Mouse (Mus musculus) intestine, embryonic 16.5 days (tissue): ENCODE measurements at regions not wholly inside any gene's neighbourhood (a gene's known extent, or its start where the extent isn't known, plus 50 kb on each side); places are given as distances from the start of the nearest gene placed in this dataset.

ENCODE experiments used
- ATAC-seq: fragments of 200-750 bp; cut with Nextera tagmentation; 2 replicates; pipeline ENCODE4 v1.8.0; 2017; ENCODE audit warnings: moderate TSS enrichment, moderate library complexity
- H3K27ac ChIP-seq: fragments of 300-500 bp; sonication (generic); 2 replicates; pipeline ENCODE4 v1.5.1; 2014; ENCODE audit warnings: mild to moderate bottlenecking, low read length
- H3K27me3 ChIP-seq: fragments of 300-500 bp; sonication (generic); replicated peaks from 2 replicates; pipeline ENCODE4 v1.6.1; 2014; ENCODE audit warnings: low read length, control low read depth, mixed read lengths; ENCODE audit not compliant: control insufficient read depth, insufficient read depth
- H3K36me3 ChIP-seq: fragments of 300-500 bp; sonication (generic); 2 replicates; pipeline ENCODE4 v1.6.1; 2014; ENCODE audit warnings: low read length, control low read depth; ENCODE audit not compliant: control insufficient read depth, insufficient read depth
- H3K4me1 ChIP-seq: fragments of 300-500 bp; sonication (generic); 2 replicates; pipeline ENCODE4 v1.6.1; 2014; ENCODE audit warnings: low read length, control low read depth, mixed read lengths; ENCODE audit not compliant: control insufficient read depth, insufficient read depth
- H3K4me2 ChIP-seq: fragments of 300-500 bp; sonication (generic); 2 replicates; pipeline ENCODE4 v1.6.1; 2014; ENCODE audit warnings: low read depth, low read length, control low read depth
- H3K4me3 ChIP-seq: fragments of 300-500 bp; sonication (generic); 2 replicates; pipeline ENCODE4 v1.5.1; 2014; ENCODE audit warnings: mild to moderate bottlenecking, low read length
- H3K9ac ChIP-seq: fragments of 300-500 bp; sonication (generic); 2 replicates; pipeline ENCODE4 v1.6.1; 2014; ENCODE audit warnings: low read depth, low read length
- H3K9me3 ChIP-seq: fragments of 300-500 bp; sonication (generic); 2 replicates; pipeline ENCODE4 v1.6.1; 2016; ENCODE audit warnings: low read length, control low read depth; ENCODE audit not compliant: control insufficient read depth
- WGBS: fragments of 180-500 bp; shearing (Covaris S2); extraction: QIAGEN DNeasy Blood & Tissue Kit; methylation state at CpG from one replicate; pipeline ENCODE4 v1.1.7; 2014; 5-methylcytosine and 5-hydroxymethylcytosine counted together

GRCm38 (mm10) chr11:86408686-86409579 lies 51.5 kb upstream of the Med13 start:
- H3K9me3 ChIP-seq: no peaks in the 10 kb centered on the region
- ATAC-seq: no peak
- H3K36me3 ChIP-seq: no peaks in the 10 kb centered on the region
- H3K4me1 ChIP-seq: no peaks in the 10 kb centered on the region; the same call in 1 of the 2 replicates
- WGBS: 30% methylated on average over 6 of the region's 6 CpGs
- H3K9ac ChIP-seq: no peak overlapping the region
- no peaks in the 10 kb centered on the region for H3K27me3 ChIP-seq
- no peak overlapping the region for H3K4me3 ChIP-seq
- H3K4me2 ChIP-seq: no peak overlapping the region
- H3K27ac ChIP-seq: no peak overlapping the region

- Histone ChIP-seq H3K36me3 (no peaks in the 10 kb centered on the region), H3K4me1 (no peaks in the 10 kb centered on the region; the same call in 1 of the 2 replicates), H3K27me3 (no peaks in the 10 kb centered on the region), H3K4me2 (no peak overlapping the region), H3K27ac (no peak overlapping the region), H3K9me3 (no peaks in the 10 kb centered on the region), H3K4me3 (no peak overlapping the region), H3K9ac (no peak overlapping the region)
- 89% methylated on average over 10 of the region's 10 CpGs for WGBS
- ATAC-seq: no peak
These were observed 52.2 kb upstream of the Med13 start for GRCm38 (mm10) chr11:86409580-86409947.

- 85% methylated on average over 10 of the region's 10 CpGs for WGBS
These were observed 53.1 kb upstream of the Med13 start for GRCm38 (mm10) chr11:86410521-86410920.

GRCm38 (mm10) chr11:86412772-86413390 lies 55.5 kb upstream of the Med13 start:
- Histone ChIP-seq H3K4me2 (no peak overlapping the region), H3K27ac (no peak overlapping the region)
- 42% methylated on average over 13 of the region's 13 CpGs for WGBS

More at GRCm38 (mm10) chr11:86410521-86410920, 53.1 kb upstream of the Med13 start:
- H3K27ac ChIP-seq: no peak overlapping the region
- H3K9ac ChIP-seq: no peak overlapping the region
- H3K4me1 ChIP-seq: no peaks in the 10 kb centered on the region; the same call in 1 of the 2 replicates
- H3K27me3 ChIP-seq: no peaks in the 10 kb centered on the region
- no peak overlapping the region for H3K4me3 ChIP-seq
- no peaks in the 10 kb centered on the region for H3K36me3 ChIP-seq
- no peak overlapping the region for H3K4me2 ChIP-seq
- ATAC-seq: no peak
- H3K9me3 ChIP-seq: no peaks in the 10 kb centered on the region

GRCm38 (mm10) chr11:86416471-86416870 lies 59.1 kb upstream of the Med13 start:
- H3K4me1 ChIP-seq: no peaks in the 10 kb centered on the region; the same call in 1 of the 2 replicates
- H3K4me3 ChIP-seq: no peak overlapping the region
- no peak overlapping the region for H3K9ac ChIP-seq
- no peaks in the 10 kb centered on the region for H3K36me3 ChIP-seq
- 73% methylated on average over 5 of the region's 5 CpGs for WGBS
- no peaks in the 10 kb centered on the region for H3K9me3 ChIP-seq
- ATAC-seq: no peak
- no peak overlapping the region for H3K27ac ChIP-seq
- H3K27me3 ChIP-seq: no peaks in the 10 kb centered on the region
- no peak overlapping the region for H3K4me2 ChIP-seq

More at GRCm38 (mm10) chr11:86412772-86413390, 55.5 kb upstream of the Med13 start:
- H3K4me3 ChIP-seq: no peak overlapping the region
- H3K36me3 ChIP-seq: no peaks in the 10 kb centered on the region
- ATAC-seq: no peak
- no peaks in the 10 kb centered on the region for H3K9me3 ChIP-seq
- H3K27me3 ChIP-seq: no peaks in the 10 kb centered on the region
- H3K9ac ChIP-seq: no peak overlapping the region
- H3K4me1 ChIP-seq: no peaks in the 10 kb centered on the region; the same call in 1 of the 2 replicates

GRCm38 (mm10) chr11:86417164-86417563 lies 59.8 kb upstream of the Med13 start:
- Histone ChIP-seq H3K9me3 (no peaks in the 10 kb centered on the region), H3K27me3 (no peaks in the 10 kb centered on the region), H3K4me1 (no peaks in the 10 kb centered on the region; the same call in 1 of the 2 replicates), H3K9ac (no peak overlapping the region), H3K27ac (no peak overlapping the region), H3K4me3 (no peak overlapping the region), H3K36me3 (no peaks in the 10 kb centered on the region), H3K4me2 (no peak overlapping the region)
- no peak for ATAC-seq
- WGBS: 82% methylated on average over 6 of the region's 6 CpGs

- Histone ChIP-seq H3K4me3 (no peak overlapping the region), H3K4me1 (no peaks in the 10 kb centered on the region), H3K9ac (no peak overlapping the region), H3K4me2 (no peak overlapping the region), H3K36me3 (no peaks in the 10 kb centered on the region), H3K9me3 (no peaks in the 10 kb centered on the region), H3K27me3 (no peaks in the 10 kb centered on the region), H3K27ac (0 out of 2 replicates have a peak overlapping the region, but pooled peaks have one; percentile 14)
- ATAC-seq: peak; percentile 80
- 70% methylated on average over 5 of the region's 5 CpGs for WGBS
These were observed 62.5 kb upstream of the Med13 start for GRCm38 (mm10) chr11:86419810-86420483.

GRCm38 (mm10) chr11:86428926-86429325 lies 55.5 kb upstream of the Rnft1 start:
- Histone ChIP-seq H3K27me3 (no peaks in the 10 kb centered on the region), H3K9me3 (no peaks in the 10 kb centered on the region), H3K9ac (no peak overlapping the region), H3K27ac (no peak overlapping the region), H3K36me3 (no peaks in the 10 kb centered on the region), H3K4me2 (no peak overlapping the region), H3K4me3 (no peak overlapping the region), H3K4me1 (no peaks in the 10 kb centered on the region)
- ATAC-seq: no peak
- 57% methylated on average over 3 of the region's 3 CpGs for WGBS

- no peak for ATAC-seq
- H3K27ac ChIP-seq: no peak overlapping the region
- 93% methylated on average over 2 of the region's 2 CpGs for WGBS
- H3K9ac ChIP-seq: no peak overlapping the region
- no peak overlapping the region for H3K4me3 ChIP-seq
- no peaks in the 10 kb centered on the region for H3K4me1 ChIP-seq
- no peaks in the 10 kb centered on the region for H3K9me3 ChIP-seq
- H3K36me3 ChIP-seq: no peaks in the 10 kb centered on the region
- no peaks in the 10 kb centered on the region for H3K27me3 ChIP-seq
- no peak overlapping the region for H3K4me2 ChIP-seq
These were observed 54.2 kb upstream of the Rnft1 start for GRCm38 (mm10) chr11:86430287-86430686.
